Mouse (Mus musculus) testis, adult 2 months (tissue): ENCODE measurements around the gene Tatdn3.

Experiments
- CTCF ChIP-seq: fragments of 200-500 bp; IDR thresholded peaks from 2 replicates; pipeline ENCODE4 v1.5.1; 2012; ENCODE audit warnings: low read depth, mild to moderate bottlenecking, inconsistent platforms, low read length, moderate library complexity; ENCODE audit not compliant: control insufficient read depth, insufficient read depth, insufficient replicate concordance
- POLR2A ChIP-seq: fragments of 200-500 bp; IDR thresholded peaks from 2 replicates; pipeline ENCODE4 v1.6.1; 2012; ENCODE audit warnings: low read depth, mild to moderate bottlenecking, inconsistent platforms, low read length, moderate library complexity; ENCODE audit not compliant: control insufficient read depth

- TF ChIP-seq CTCF (no peak), POLR2A (no peak)
These were observed 5.6 kb upstream of the Tatdn3 start for GRCm38 (mm10) chr1:191068377-191068776.
